Mouse (Mus musculus) embryonic facial prominence, embryonic 12.5 days (tissue): Measurements from ENCODE around the gene Rbm4. TPM values are rescaled to one million over a fixed set of nuclear protein-coding genes. Genes with fewer than 3 reads are reported as not detected.

Source experiments
- ATAC-seq: fragments of 200-750 bp; cut with Nextera tagmentation; 2 replicates; pipeline ENCODE4 v1.8.0; 2017; ENCODE audit not compliant: insufficient number of reproducible peaks, insufficient read depth, low FRiP score, low TSS enrichment
- H3K27ac ChIP-seq: fragments of 300-500 bp; sonication (generic); 2 replicates; pipeline ENCODE4 v1.5.1; 2016; ENCODE audit warnings: mild to moderate bottlenecking
- H3K27me3 ChIP-seq: fragments of 300-500 bp; sonication (generic); 2 replicates; pipeline ENCODE4 v1.6.1; 2016; ENCODE audit warnings: mild to moderate bottlenecking, moderate library complexity
- H3K36me3 ChIP-seq: fragments of 300-500 bp; sonication (generic); 2 replicates; pipeline ENCODE4 v1.6.1; 2016; ENCODE audit warnings: mild to moderate bottlenecking
- H3K4me1 ChIP-seq: fragments of 300-500 bp; sonication (generic); 2 replicates; pipeline ENCODE4 v1.6.1; 2016
- H3K4me2 ChIP-seq: fragments of 300-500 bp; sonication (generic); replicated peaks from 2 replicates; pipeline ENCODE4 v1.6.1; 2016; ENCODE audit warnings: mild to moderate bottlenecking, moderate library complexity
- H3K4me3 ChIP-seq: fragments of 300-500 bp; sonication (generic); 2 replicates; pipeline ENCODE4 v1.5.1; 2016; ENCODE audit warnings: mild to moderate bottlenecking
- H3K9ac ChIP-seq: fragments of 300-500 bp; sonication (generic); 2 replicates; pipeline ENCODE4 v1.6.1; 2016; ENCODE audit warnings: mild to moderate bottlenecking, moderate library complexity
- H3K9me3 ChIP-seq: fragments of 300-500 bp; sonication (generic); 2 replicates; pipeline ENCODE4 v1.6.1; 2016; ENCODE audit warnings: mild to moderate bottlenecking, moderate library complexity
- WGBS: fragments of 180-500 bp; shearing (Covaris S2); methylation state at CpG from one replicate; pipeline ENCODE4 v1.1.7; 2016; 5-methylcytosine and 5-hydroxymethylcytosine counted together
- polyA plus RNA-seq: library from polyadenylated mRNA; unstranded; fragments of >200 nt; fragmentation: Nextera tagmentation; extraction: Ambion mirVana; gene quantifications from 2 replicates; pipeline ENCODE4 v1.2.1, GENCODE M21; 2016

Rbm4 gene
- polyA plus RNA-seq: 86.8 and 89.3 TPM in 2 replicates

DNA sequence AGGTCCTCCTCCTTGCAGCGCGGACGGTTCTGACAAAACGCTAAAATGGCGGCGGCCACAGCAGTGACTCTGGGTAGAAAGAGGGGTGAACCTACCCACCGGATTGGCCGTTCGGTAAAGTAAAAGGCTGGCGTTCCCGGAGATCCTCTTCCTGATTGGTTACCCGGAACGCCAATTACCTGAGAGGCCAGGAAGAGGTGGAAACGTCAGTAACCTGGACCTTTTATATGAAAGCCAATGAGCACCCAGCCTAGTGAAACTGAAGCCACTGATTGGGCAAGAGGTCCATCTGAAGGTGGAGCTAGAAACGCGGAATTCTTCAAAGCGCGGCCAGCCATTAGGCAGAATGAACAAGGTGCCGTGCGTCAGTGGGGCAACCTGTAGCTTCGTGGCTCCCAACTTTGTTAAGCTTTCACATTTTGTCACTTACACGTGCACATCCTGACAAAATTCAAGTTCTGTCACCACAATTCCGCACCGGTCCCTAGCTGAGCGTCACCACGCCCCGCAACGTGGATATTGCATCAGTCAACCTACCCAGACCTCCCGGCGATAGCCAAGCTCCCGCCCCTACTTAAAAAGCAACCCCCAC lies at the start of gene Rbm4:
Gene Rbm4, minus strand, starts transcription at position 71 of the 592 bp plus-strand sequence.
- H3K36me3 ChIP-seq: peaks cover 48% of the 10 kb centered on the region
- peak within 1 kb of the TSS; percentile 76 for H3K4me2 ChIP-seq
- peak within 1 kb of the TSS; percentile 72 for H3K27ac ChIP-seq
- peaks cover 34% of the 10 kb centered on the region for H3K4me1 ChIP-seq
- under 1% methylated on average over 31 of the region's 31 CpGs for WGBS
- H3K27me3 ChIP-seq: no peaks in the 10 kb centered on the region
- ATAC-seq: peak; percentile 97
- H3K4me3 ChIP-seq: peak within 1 kb of the TSS; percentile 72
- H3K9me3 ChIP-seq: no peaks in the 10 kb centered on the region
- peak within 1 kb of the TSS; percentile 48 for H3K9ac ChIP-seq

DNA sequence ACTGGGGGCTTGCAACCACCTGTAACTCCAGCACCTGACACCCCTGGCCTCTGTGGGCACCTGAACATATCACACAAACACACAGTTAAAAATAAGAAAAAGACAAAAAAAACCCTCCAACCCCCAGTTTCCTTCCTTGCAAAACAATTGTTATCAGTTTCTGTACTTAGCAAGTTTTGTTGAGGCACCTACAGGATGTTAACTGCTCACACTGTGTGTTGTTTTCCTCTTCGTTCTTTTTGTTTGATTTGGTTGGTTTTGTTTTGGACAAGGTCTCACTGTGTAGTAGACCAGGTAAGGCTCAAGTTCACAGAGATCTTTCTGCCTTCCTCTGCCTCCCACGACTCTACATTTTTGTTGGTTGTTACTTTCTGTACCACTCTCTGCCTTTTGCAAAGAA lies 48.9 kb upstream of the Rbm4 start:
- 73% methylated on average over 2 of the region's 2 CpGs for WGBS
- ATAC-seq: no peak
- no peak overlapping the region for H3K4me3 ChIP-seq

DNA sequence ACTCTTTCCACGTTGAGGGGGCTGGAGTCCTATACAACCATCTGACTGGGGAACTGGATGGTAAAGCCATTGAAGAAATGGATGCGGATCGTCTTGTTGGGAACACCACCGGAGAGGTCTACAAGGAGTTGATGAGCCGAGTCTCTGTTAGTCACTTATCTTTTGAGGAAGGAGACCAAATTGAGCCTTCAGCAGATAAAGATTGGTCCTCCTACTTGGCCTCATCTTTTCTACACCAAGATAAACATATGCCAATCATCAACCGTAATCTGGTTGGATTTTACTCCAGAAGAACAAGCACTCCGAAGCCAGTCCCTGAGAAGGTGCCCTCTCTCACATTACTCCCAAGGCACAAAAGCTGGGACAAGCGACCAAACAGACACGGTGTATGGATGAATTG lies 47.1 kb upstream of the Rbm4 start:
- 84% methylated on average over 9 of the region's 9 CpGs for WGBS
- Histone ChIP-seq H3K9ac (no peak overlapping the region), H3K27me3 (peaks cover 26% of the 10 kb centered on the region), H3K9me3 (no peaks in the 10 kb centered on the region), H3K27ac (no peak overlapping the region), H3K4me3 (no peak overlapping the region), H3K4me2 (no peak overlapping the region), H3K36me3 (no peaks in the 10 kb centered on the region), H3K4me1 (peaks cover 14% of the 10 kb centered on the region)
- ATAC-seq: no peak

More for the DNA sequence above, 48.9 kb upstream of the Rbm4 start:
- Histone ChIP-seq H3K4me2 (no peak overlapping the region), H3K36me3 (no peaks in the 10 kb centered on the region), H3K27me3 (peaks cover 26% of the 10 kb centered on the region), H3K9ac (no peak overlapping the region), H3K4me1 (peaks cover 14% of the 10 kb centered on the region), H3K27ac (no peak overlapping the region), H3K9me3 (no peaks in the 10 kb centered on the region)

DNA sequence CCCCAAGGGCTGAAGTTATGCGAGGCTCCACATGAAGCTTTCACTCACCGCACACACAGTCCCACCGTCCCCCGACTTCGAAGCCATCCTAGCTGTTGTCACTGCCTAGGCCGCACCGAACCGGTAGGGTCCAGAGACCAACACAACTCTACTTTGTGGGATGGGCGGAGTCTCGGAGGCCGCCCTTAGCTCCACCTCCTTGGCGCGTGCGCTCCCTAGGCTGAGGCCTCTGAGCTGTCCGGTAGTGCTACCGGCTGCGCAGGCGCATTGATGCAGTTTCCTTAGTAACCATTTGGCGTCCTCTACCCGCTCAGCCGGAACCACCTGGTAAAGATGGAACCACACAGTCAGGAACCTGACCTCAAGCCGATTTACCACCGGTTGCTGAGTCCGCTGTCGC lies 45.4 kb upstream of the Rbm4 start, which contains the start of the genes Ccs and Ccdc87:
Gene Ccs, minus strand, starts transcription at position 184 of the 400 bp plus-strand sequence.
Gene Ccdc87, plus strand, starts transcription at position 218 of the 400 bp plus-strand sequence.
- under 1% methylated on average over 25 of the region's 25 CpGs for WGBS
- Histone ChIP-seq H3K27me3 (peaks cover 26% of the 10 kb centered on the region), H3K4me1 (peaks cover 14% of the 10 kb centered on the region), H3K9me3 (no peaks in the 10 kb centered on the region), H3K27ac (no peak within 1 kb of the TSS), H3K36me3 (no peaks in the 10 kb centered on the region), H3K4me2 (peak within 1 kb of the TSS; percentile 92), H3K4me3 (peak within 1 kb of the TSS; percentile 66), H3K9ac (peak within 1 kb of the TSS; percentile 77)
- ATAC-seq: peak; percentile 99

DNA sequence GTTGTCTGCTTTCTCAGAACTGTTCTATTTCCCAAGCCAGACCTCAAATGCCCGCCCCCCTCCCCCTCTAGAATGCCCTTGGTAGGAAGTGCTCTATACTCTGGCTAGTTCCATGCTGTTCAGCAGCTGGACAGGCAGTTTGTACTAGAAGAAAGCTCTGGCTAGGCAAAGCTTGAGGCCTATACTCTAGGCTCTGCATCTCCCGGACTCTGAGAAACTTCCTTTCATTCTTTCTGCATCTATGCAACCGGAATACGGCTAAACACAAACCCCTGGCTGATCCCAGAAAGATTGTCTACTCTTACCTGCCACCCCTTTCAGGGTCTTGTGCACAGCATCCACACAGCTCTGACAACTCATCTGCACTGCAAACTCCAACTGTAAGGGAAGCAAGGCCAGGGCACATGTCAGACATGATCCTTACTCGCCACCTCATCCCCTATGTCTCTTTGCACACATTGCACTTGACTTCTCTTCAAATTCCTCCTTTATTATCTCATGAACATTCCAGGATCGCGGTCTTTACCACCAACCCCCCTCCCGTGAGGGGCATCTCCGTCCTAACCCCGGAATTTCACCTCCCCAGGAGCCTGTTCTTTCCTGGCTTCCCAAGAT lies 44.9 kb upstream of the Rbm4 start:
- Histone ChIP-seq H3K27me3 (peaks cover 26% of the 10 kb centered on the region), H3K9me3 (no peaks in the 10 kb centered on the region), H3K27ac (no peak overlapping the region), H3K36me3 (no peaks in the 10 kb centered on the region), H3K4me3 (peak overlapping the region; percentile 66), H3K4me2 (peak overlapping the region; percentile 92), H3K9ac (peak overlapping the region; percentile 77), H3K4me1 (peaks cover 14% of the 10 kb centered on the region)
- 33% methylated on average over 10 of the region's 10 CpGs for WGBS
- ATAC-seq: no peak

DNA sequence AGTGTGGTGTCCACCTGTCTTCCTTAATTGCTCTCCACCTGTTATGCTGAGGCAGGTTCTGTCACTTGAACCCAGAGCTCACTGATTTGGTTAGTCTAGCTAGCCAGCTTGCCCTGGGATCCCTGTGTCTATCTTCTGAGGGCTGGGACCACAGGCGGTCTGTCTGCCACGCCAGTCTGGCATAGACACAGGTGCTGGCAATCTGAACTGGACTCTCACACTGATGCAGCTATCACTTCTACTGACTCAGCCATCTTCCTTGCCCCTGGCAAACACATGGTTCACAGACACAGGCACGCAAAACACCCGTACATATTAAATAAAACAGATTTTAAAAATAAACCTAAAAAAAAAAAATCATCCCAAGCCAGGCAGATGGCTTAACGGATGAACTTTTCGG lies 43.3 kb upstream of the Rbm4 start:
- peaks cover 26% of the 10 kb centered on the region for H3K27me3 ChIP-seq
- H3K4me1 ChIP-seq: peaks cover 18% of the 10 kb centered on the region
- no peak overlapping the region for H3K4me3 ChIP-seq
- no peak overlapping the region for H3K9ac ChIP-seq
- H3K27ac ChIP-seq: no peak overlapping the region
- ATAC-seq: no peak
- WGBS: 91% methylated on average over 6 of the region's 6 CpGs
- H3K4me2 ChIP-seq: no peak overlapping the region
- H3K9me3 ChIP-seq: no peaks in the 10 kb centered on the region
- H3K36me3 ChIP-seq: peaks cover 13% of the 10 kb centered on the region

DNA sequence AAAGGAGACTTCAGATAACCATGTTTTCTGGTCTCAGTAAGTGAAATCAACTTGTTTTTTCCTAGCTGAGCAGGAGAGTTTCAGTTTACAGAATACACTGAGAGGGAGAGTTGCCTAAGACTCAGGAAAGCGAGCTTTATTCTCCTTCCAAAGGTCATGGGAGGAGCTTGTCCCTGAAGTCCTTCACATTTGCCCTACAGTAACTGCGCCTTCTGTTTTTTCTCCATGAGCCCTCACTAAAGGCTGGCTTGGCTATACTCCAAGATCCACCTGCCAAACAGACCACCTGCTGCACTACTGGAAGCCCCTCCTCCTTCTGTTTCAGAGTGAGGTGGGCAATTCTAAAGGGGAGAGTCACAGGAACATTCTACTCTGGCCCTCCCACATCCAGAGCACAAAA lies 42.4 kb upstream of the Rbm4 start:
- Histone ChIP-seq H3K4me1 (peaks cover 18% of the 10 kb centered on the region), H3K4me3 (no peak overlapping the region), H3K9ac (no peak overlapping the region), H3K9me3 (no peaks in the 10 kb centered on the region), H3K27ac (no peak overlapping the region), H3K36me3 (peaks cover 17% of the 10 kb centered on the region), H3K27me3 (peaks cover 17% of the 10 kb centered on the region), H3K4me2 (no peak overlapping the region)
- 80% methylated on average over 2 of the region's 2 CpGs for WGBS
- no peak for ATAC-seq

DNA sequence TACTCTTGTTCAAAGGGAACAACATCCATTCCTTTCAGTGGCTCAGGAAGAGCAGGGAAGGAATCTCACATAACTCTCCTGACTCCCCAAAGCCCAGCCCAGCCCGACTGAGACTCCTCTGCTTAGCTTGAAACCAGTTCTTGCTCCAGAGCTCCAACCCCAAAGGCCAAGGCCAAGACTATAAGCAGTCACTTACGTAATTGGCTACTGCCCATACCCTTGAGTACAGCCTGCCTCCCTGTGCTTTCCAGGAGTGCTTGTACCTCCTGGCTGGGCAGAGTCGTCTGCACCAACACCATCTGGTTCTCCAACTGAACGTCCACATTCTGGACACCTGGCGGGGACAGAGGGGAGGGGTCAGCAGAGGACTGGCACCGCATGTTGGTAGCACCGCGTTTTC lies 40.3 kb upstream of the Rbm4 start:
- Histone ChIP-seq H3K9me3 (no peaks in the 10 kb centered on the region), H3K4me2 (no peak overlapping the region), H3K27ac (no peak overlapping the region), H3K36me3 (peaks cover 24% of the 10 kb centered on the region), H3K9ac (no peak overlapping the region), H3K4me1 (peaks cover 13% of the 10 kb centered on the region), H3K4me3 (no peak overlapping the region), H3K27me3 (no peaks in the 10 kb centered on the region)
- ATAC-seq: no peak
- 83% methylated on average over 8 of the region's 8 CpGs for WGBS

DNA sequence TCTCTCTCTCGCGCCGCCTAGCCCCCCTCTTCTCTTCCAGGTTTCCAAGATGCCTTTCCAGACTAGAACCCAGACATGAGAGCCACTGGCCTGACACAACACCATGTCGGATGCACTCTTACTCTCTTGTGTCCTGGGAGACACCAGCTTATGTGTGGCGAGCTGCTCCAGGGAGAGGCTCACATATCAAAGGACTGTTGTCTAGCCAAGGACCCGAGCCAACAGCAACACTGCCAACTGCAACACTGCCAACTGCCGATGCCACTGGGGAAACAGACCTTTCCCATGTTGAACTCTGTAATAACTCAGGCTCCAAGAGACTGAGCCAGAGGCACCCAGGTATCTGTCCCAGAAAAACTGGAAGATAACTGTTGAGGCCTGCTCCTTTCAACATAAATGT lies 35.5 kb upstream of the Rbm4 start:
- Histone ChIP-seq H3K4me1 (0 out of 2 replicates have a peak, but pooled peaks cover 4% of the 10 kb centered on the region), H3K36me3 (peaks cover 43% of the 10 kb centered on the region), H3K9me3 (no peaks in the 10 kb centered on the region; the same call in 1 of the 2 replicates), H3K27ac (no peak overlapping the region), H3K4me3 (no peak overlapping the region), H3K4me2 (no peak overlapping the region), H3K9ac (no peak overlapping the region), H3K27me3 (no peaks in the 10 kb centered on the region)
- WGBS: 60% methylated on average over 7 of the region's 7 CpGs
- no peak for ATAC-seq

DNA sequence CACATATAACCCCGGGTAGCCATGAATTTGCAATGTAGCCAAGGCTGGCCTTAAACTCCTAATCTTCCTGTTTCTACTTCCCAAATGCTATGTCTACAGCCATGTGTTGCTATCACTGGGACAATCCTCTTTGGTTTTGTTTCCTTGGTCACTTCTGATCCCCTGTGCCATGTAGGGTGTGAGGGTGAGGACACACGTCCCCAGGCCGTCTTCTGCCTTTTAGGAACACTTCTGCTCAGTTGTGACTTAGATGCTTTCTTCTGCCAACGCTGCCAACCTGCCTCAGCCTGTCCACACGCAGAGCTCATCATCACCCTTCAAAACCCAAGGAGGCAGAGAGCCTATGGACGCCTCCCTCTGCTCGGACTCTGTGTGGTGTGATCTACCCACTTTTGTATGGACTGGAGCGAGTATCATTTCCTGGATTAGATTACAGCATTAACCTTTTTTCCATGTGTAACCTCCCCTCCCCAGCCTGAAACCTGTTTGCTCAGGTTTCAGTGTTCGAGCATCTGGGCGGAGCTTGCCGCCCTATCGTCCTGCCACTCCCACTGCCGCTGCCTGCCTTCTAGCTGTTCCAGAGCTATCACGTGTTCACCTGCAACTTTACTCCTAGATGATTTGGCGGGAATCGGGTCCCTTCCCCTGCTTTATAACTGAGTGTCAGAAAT lies 34.9 kb upstream of the Rbm4 start:
- Histone ChIP-seq H3K9me3 (no peaks in the 10 kb centered on the region; the same call in 1 of the 2 replicates), H3K4me1 (0 out of 2 replicates have a peak, but pooled peaks cover 4% of the 10 kb centered on the region), H3K4me3 (no peak overlapping the region), H3K27me3 (no peaks in the 10 kb centered on the region), H3K27ac (no peak overlapping the region), H3K36me3 (peaks cover 45% of the 10 kb centered on the region), H3K9ac (no peak overlapping the region), H3K4me2 (no peak overlapping the region)
- no peak for ATAC-seq
- 45% methylated on average over 16 of the region's 16 CpGs for WGBS

DNA sequence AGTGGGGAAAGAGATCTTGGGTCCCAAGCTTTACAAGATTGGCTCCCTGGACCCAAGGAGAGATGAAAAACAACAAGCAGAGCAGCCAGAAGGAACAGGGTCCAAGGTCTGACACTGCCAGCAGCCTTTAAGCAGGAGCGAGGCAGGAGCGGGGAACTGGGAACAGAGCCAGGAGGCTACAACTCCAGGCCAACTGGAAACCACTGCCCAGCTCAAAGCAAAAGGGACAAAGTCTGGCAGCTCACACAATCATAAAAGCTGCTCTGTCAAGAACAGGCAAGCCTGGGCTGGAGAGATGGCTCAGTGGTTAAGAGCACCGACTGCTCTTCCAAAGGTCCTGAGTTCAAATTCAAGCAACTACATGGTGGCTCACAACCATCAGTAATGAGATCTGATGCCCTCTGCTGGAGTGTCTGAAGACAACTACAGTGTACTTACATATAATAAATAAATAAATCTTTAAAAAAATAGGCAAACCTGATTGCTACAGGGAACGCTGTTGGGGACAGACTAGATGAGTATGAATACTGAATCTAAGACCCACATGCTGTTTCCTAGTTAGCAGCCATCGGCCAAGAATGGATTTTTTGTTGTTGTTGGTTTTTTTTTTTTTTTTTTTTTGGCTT lies 27.1 kb upstream of the Rbm4 start:
- H3K9ac ChIP-seq: no peak overlapping the region
- H3K36me3 ChIP-seq: peaks cover 16% of the 10 kb centered on the region
- 85% methylated on average over 5 of the region's 5 CpGs for WGBS
- no peaks in the 10 kb centered on the region for H3K4me1 ChIP-seq
- no peaks in the 10 kb centered on the region; the same call in 1 of the 2 replicates for H3K9me3 ChIP-seq
- ATAC-seq: no peak
- H3K27me3 ChIP-seq: no peaks in the 10 kb centered on the region
- no peak overlapping the region for H3K4me3 ChIP-seq
- H3K27ac ChIP-seq: no peak overlapping the region
- no peak overlapping the region for H3K4me2 ChIP-seq
